Mouse (Mus musculus) left cerebral cortex, adult 2 months (tissue): Measurements from ENCODE around the gene Gfy. TPM values are rescaled to one million over a fixed set of nuclear protein-coding genes. Genes with fewer than 3 reads are reported as not detected.

Experiments
- DNase-seq, 2 experiments: peaks; one replicate each; pipeline ENCODE4 v3.0.0; 2021 to 2022; ENCODE audit warnings: low spot score in 2 of 2, mixed read lengths in 1 of 2; ENCODE audit errors: extremely low spot score in 1 of 2
- H3K27ac ChIP-seq: fragments of 200-600 bp; 2 replicates; pipeline ENCODE4 v1.8.1; 2022
- H3K4me3 ChIP-seq: fragments of 200-600 bp; 2 replicates; pipeline ENCODE4 v1.8.1; 2022
- CTCF ChIP-seq: fragments of 200-600 bp; IDR thresholded peaks from 2 replicates; pipeline ENCODE4 v1.8.1; 2022; ENCODE audit warnings: antibody characterized with exemption, mild to moderate bottlenecking, moderate library complexity
- intact Hi-C: fragments of 180-260 bp; cut with DNase I; formaldehyde crosslinking; loops from one replicate; pipeline ENCODE4 v1.15.1; 2025
- total RNA-seq, 2 experiments: library from RNA; stranded (reverse); gene quantifications; 2 replicates each; pipeline ENCODE4 v1.2.3; 2021

Gfy gene
- total RNA-seq, 2 experiments from 2014 or later = 0.29 TPM; not detected in 1

DNA sequence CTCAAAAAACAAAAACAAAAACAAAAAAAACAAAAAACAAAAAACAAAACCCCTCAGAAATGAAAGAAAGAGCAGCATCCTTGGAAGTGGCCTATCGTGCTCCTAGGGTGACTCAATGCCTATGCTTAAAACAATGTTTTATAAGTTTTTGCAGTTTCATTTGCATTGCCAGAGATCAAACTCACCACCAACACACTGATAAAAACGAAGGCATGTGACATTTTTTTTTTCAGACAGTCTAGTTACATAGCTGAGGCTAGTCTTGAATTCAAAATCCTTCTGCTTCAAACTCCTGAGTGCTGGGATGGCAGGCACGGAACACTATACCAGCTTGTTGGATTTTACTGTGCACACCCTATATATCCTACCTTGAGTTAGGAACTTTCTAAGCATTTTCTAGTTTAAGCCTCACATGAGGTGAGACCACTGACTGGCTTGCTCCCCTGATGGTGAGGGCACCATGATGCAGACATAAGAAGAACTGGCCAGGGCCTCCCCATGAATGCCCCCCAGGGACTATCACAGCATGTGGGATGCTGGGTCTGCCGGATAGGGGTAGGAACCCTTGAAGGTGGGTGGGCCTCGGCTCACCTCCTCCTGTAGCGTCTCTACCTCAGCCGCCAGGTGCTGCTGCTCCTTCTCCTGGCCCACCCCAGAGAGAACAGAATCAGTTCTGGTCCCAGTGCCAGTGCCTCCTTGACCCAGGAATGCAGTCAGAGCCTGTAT is 13.4 kb upstream of the Gfy start:
- Histone ChIP-seq H3K27ac (no peak overlapping the region), H3K4me3 (no peak overlapping the region)
- DNase-seq = no peak
- TF ChIP-seq CTCF = no peak
- intact Hi-C loops = no loop called here

DNA sequence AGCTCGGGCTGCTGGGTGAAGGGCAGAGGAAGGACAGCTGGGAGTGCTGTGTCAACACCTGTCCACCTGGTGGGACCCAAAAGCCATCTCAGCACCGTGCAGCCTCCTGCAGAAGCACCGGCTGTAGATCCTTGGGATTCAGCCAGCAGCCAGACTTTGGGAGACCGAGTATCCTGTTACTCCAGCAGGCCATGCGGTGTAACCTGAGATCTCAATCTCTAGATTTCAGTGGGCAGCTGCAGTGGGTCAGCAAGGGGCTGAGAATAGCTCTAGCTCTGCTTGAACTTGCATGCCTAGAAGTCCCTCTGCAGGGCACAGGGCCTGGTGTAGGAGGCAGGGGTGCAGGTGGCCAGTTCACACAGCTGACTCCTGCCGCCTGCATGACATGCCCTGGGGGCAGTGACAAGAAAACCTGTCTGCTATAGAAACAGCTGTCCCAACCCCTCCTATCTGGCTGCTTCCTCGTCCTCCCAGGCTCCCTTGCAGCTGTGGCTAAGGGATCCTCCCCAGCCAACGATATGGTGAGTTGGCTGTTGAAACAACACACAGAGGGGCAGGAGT is 12.5 kb upstream of the Gfy start:
- TF ChIP-seq CTCF = no peak
- intact Hi-C loops = no loop called here
- DNase-seq = no peak
- no peak overlapping the region for H3K27ac ChIP-seq
- H3K4me3 ChIP-seq = no peak overlapping the region

DNA sequence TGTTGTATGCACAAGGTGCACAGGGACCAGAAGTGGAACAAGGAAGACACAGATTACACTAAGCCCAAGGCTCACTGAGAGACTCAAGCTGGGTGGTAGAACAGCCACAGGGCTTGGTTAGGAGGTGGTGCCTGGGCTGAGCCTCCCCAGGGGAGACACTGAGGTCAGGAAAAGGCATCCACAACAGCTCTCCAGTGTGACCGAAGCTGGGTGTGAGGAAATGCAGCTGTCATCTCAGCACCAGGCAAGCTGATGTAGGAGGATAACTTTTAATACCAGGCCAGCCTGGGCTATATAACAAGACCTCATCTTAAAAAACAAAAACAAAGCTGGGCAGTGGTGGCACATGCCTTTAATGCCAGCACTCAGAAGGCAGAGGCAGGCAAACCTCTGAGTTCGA is 11.8 kb upstream of the Gfy start:
- Histone ChIP-seq H3K27ac (no peak overlapping the region), H3K4me3 (no peak overlapping the region)
- intact Hi-C loops = no loop called here
- no peak for TF ChIP-seq CTCF
- no peak for DNase-seq

DNA sequence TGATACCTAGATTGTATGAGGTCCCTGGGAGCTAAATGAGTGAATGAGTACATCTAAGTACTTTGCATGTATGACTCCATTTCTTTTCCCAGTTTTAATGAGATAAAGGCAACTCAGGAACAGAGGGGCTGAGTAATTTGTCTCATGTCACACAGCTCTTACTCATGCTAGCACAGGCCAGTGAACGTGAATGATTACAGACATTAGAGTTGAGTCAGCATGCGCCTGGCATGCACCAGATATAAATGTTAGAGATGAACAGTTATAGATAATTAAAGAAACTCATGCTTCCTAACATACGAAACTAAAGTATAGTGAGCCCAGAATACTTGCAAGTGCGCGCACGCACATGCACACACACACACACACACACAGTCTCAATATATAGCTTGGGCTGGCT is 10.8 kb upstream of the Gfy start:
- TF ChIP-seq CTCF = no peak
- DNase-seq = no peak
- intact Hi-C loops = no loop called here
- Histone ChIP-seq H3K27ac (peak overlapping the region; percentile 90), H3K4me3 (no peak overlapping the region)

DNA sequence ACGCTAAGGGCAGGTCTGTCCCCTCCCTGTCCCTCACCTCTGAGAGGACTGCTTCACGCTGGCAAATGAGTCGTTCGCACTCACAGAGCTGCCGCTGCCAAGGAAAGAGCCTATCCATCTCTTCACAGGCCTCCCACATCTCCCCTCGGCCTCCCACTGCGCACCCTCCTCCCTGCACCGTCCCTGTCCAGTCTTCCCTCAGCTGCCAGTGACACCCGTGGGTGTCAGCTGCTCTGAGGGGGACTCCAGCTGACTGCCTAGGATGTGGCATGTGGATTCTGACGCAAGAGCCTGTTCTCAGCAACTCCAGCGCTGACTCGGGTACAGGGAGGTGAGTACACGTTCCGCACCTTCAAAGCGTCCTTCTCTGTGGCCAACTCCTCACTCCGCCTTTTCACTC is 10.2 kb upstream of the Gfy start:
- Histone ChIP-seq H3K27ac (peak overlapping the region; percentile 90), H3K4me3 (peak overlapping the region; percentile 21; the same call in 1 of the 2 replicates)
- TF ChIP-seq CTCF = no peak
- intact Hi-C loops = loop anchor here (2.0 kb wide), 2 partner anchors 27 to 43 kb away; partner anchors contain the start of gene Slc17a7
- peak in 1 of 2 experiments; percentile 68 for DNase-seq

DNA sequence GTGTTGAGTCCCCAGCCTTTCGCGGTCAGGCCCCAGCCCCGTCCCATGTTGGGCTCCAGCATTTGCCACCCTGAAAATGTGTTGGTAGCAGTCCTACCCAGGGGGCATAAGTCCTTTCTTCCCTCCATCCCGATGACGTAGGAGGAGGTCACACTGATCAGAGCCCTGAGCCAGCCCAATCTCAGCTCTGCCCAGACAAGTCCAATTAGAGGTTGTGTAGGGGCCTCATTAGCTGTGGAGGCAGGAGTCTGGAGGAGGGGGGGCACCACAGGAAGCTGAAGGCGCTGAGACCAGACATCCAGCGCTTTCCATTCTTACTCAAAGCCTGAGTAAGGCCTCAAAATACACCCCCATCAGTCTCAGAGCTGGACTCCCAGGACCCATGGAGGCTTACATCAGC is 6.6 kb upstream of the Gfy start:
- Histone ChIP-seq H3K27ac (no peak overlapping the region), H3K4me3 (no peak overlapping the region)
- DNase-seq = no peak
- intact Hi-C loops = no loop called here
- no peak for TF ChIP-seq CTCF

DNA sequence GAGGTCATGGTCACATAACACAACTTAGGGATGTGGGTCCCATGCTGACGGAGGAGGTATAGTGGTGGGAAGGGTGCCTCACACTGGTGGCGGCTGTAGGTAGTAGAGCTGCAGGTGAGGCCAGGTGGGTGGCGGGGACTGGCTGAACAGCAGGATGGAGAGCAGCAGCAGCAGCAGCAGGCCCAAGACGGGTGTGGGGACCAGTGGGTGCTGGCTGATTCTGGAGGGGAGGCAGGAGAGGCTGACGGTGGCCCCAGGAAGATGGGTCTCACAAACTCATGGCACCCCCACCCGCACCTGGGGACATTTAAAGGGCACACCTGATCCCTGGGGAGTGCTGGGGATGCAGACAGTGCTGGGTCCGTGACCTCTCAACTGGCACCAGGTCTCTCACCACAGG is 4.3 kb upstream of the Gfy start:
- H3K27ac ChIP-seq = no peak overlapping the region
- intact Hi-C loops = no loop called here
- no peak for TF ChIP-seq CTCF
- DNase-seq = no peak
- no peak overlapping the region for H3K4me3 ChIP-seq

DNA sequence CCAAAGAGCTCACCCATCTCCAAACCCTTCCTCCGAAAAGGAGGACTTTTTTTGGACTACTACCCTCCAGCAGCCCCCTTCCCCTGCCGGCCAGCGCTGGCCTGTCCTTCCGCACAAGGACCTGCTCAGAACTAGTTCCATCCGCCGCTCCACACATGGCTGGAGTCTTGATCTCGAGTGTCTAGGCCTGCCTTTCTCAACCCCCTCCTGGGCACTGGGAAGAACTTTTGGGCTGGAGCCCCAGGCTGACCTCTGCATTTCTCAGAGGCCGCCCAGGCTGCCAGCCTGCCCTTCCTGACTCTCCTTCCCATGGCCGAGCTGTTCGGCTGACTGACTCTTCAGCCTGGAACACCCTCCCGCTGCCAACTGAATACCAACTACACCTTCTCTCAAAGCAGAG is 3.2 kb upstream of the Gfy start:
- H3K27ac ChIP-seq = peak overlapping the region; percentile 65

DNA sequence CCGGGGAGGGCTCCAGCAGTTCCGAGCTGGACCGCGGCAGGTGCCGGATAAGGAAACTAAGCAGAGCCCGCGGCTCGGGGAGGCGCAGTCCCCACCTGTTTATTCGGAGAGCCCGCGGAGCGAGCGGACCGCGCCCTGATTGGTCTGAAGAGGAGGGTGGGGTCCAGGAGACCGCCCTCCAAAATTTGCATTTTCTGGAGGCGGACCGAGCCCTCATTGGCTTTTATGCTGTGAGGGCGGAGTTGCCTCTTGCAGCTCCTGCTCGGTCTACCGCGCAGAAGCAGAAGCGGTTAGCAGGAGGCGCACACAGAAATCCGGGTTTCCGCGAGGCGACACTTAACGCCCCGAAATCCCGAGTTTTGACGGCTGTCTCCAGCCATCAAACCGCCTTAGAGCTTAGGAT is 2.8 kb upstream of the Gfy start:
- intact Hi-C loops = no loop called here
- no peak; the same call in 1 of the 2 replicates for TF ChIP-seq CTCF
- peak overlapping the region; percentile 65; the same call in 1 of the 2 replicates for H3K27ac ChIP-seq
- peak; percentile 82 to 83 for DNase-seq
- peak overlapping the region; percentile 24 for H3K4me3 ChIP-seq

More for the DNA sequence above, 3.2 kb upstream of the Gfy start:
- TF ChIP-seq CTCF = no peak
- DNase-seq = no peak
- intact Hi-C loops = no loop called here
- peak overlapping the region; percentile 24 for H3K4me3 ChIP-seq

DNA sequence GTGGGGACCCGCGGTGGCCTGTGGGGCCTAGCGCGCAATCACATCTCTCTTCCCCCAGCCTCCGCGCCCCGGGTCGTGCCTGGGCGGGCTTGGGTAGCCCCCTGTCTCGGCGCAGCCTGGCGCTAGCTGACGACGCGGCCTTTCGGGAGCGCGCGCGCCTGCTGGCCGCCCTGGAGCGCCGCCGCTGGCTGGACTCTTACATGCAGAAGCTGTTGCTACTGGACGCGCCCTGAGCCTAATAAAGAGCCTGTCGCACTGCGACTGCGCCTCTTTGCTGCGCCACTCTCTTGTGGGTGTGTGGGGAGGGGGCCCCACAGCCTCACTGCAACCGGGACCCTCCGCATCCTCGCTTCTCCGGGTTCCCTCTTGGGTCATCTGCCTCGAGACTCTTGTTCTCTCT is 2.2 kb upstream of the Gfy start:
- TF ChIP-seq CTCF = peak; percentile 12; the same call in 1 of the 2 replicates
- no peak overlapping the region for H3K27ac ChIP-seq
- intact Hi-C loops = no loop called here
- no peak for DNase-seq
- no peak overlapping the region for H3K4me3 ChIP-seq

DNA sequence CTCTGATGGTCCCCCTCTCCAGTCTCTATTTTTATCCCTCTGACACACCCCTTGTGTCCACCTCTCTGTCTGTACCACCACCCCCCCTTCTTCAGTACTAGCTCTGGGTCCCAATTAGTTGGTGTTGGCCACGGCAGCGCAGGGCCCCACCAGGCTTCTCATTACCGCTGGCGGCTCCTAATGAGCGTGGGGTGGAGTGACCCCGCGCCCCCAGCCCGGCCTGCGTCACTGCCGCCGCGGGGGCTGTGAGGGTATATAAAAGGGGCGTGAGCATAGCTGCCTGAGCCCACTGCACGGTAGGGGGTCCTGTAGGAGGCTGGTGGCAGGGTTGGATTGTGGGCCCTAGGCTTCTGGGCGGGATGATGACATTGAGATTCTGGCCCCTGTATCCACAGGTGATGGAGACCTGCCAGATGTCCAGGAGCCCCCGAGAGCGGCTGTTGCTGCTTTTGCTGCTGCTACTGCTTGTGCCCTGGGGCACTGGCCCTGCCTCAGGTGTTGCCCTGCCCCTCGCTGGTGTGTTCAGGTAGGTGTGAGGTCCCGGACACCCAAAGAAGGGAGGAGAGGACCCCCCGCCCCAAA is 1.6 kb upstream of the Gfy start, which contains the start of gene Pth2:
Pth2 (plus strand) TSS at position 100 of the 582 bp plus-strand sequence.
- intact Hi-C loops = no loop called here
- TF ChIP-seq CTCF = no peak
- H3K4me3 ChIP-seq = no peak within 1 kb of the TSS
- DNase-seq = no peak
- H3K27ac ChIP-seq = no peak within 1 kb of the TSS

DNA sequence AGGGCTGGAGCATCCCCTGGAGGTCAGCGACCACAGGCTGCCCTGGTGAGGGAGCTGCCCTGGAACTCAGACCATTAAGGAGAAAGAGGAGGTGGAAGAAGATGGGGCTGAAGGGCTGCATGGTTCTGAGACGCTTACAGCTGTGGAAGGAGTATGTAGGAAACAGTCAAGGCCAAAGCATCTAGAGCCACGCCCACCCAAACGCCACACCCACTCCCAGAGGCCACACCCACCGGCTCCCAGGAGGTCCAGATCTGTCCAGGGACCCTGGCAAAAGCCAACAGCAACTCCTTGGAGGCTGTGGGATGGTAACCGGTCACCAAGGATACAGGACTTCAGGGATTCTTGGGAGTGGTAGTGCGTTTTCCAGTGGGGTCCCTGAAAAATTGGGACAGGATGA is 819 bp downstream of the Gfy start:
- H3K4me3 ChIP-seq = no peak overlapping the region
- H3K27ac ChIP-seq = no peak overlapping the region
- intact Hi-C loops = no loop called here
- TF ChIP-seq CTCF = no peak
- DNase-seq = no peak
